In the genomic region with DNA sequence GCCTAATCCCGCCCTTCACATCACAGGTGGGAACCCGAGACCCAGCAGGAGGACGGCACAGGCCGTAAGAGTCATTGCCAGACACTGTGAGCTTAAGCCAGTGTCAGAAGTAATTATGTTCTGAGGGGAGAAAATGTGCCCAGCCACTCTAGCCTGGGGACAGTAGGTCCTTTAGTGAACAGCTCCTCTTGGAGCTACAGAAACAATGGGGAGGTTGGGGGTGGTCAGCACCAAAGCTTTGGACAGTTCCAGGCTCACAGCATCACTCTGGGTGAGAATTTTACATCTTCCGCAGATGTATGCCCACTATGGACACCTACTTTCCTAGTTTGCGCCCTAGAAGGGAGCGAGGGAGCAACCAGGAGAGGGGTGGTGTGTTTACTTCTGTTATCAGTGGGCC, we compare ENCODE assay signal across 14 mouse cellular contexts.
DNase-seq lines count a peak whose midpoint lies in the region; ATAC-seq lines count a peak whose summit lies in the region.
"Had no signal": no experiment of that assay in that cellular context is flagged by ENCODE, and none has a peak within 500 bp of the region (broad histone marks: within the 10 kb centered on the region; RNA-seq: fewer than 3 reads in every experiment).

No protein-coding gene starts in this region.

- H3K4me1 ChIP-seq in heart, embryonic 11.5 days (ENCODE audit: control insufficient read depth, insufficient read depth, low read length): 0 out of 2 replicates have a peak, but pooled peaks cover 6% of the 10 kb centered on the region
- 0 out of 2 replicates have a peak, but pooled peaks cover 2% of the 10 kb centered on the region for H3K4me1 ChIP-seq in embryonic facial prominence, embryonic 10.5 days
- H3K4me1 ChIP-seq in midbrain, embryonic 14.5 days (ENCODE audit: control insufficient read depth, insufficient read depth, low read length): peaks cover 5% of the 10 kb centered on the region; the same call in 1 of the 2 replicates
- peaks cover 9% of the 10 kb centered on the region; the same call in 1 of the 2 replicates for H3K4me1 ChIP-seq in heart, embryonic 10.5 days
- H3K4me1 ChIP-seq: liver, embryonic 12.5 days; midbrain, embryonic 12.5 days had no signal

- WGBS in heart, embryonic 11.5 days (ENCODE audit: insufficient replicate concordance): 31% methylated on average over 7 of the region's 7 CpGs
- WGBS in embryonic facial prominence, embryonic 10.5 days: 33% methylated on average over 7 of the region's 7 CpGs
- 34% methylated on average over 7 of the region's 7 CpGs for WGBS in midbrain, embryonic 14.5 days
- WGBS in heart, embryonic 10.5 days: 27% methylated on average over 7 of the region's 7 CpGs

- no peak overlapping the region for H3K27ac ChIP-seq in heart, embryonic 11.5 days (ENCODE audit: low read depth, low read length)
- H3K27ac ChIP-seq in embryonic facial prominence, embryonic 10.5 days (replicated peaks): no peak overlapping the region
- H3K27ac ChIP-seq in midbrain, embryonic 14.5 days (replicated peaks; ENCODE audit: low read depth, low read length): no peak overlapping the region
- no peak overlapping the region for H3K27ac ChIP-seq in heart, embryonic 10.5 days
- H3K27ac ChIP-seq: liver, embryonic 12.5 days; midbrain, embryonic 12.5 days had no signal

- intact Hi-C loops in heart, postnatal 10 days (cut with DNase I): no loop called here

- no peaks in the 10 kb centered on the region for H3K36me3 ChIP-seq in heart, embryonic 11.5 days (ENCODE audit: control insufficient read depth, insufficient read depth, low read length)
- no peaks in the 10 kb centered on the region for H3K36me3 ChIP-seq in embryonic facial prominence, embryonic 10.5 days (replicated peaks)
- no peaks in the 10 kb centered on the region for H3K36me3 ChIP-seq in midbrain, embryonic 14.5 days (ENCODE audit: control insufficient read depth, insufficient read depth, low read length)
- no peaks in the 10 kb centered on the region for H3K36me3 ChIP-seq in heart, embryonic 10.5 days
- H3K36me3 ChIP-seq: liver, embryonic 12.5 days; midbrain, embryonic 12.5 days had no signal

- peak; percentile 47 to 48 for DNase-seq in heart, postnatal 10 days
- DNase-seq in ovary, postnatal 14 days (ENCODE audit: low spot score): peak; percentile 16
- DNase-seq in ovary, adult 18-20 months (ENCODE audit: low spot score): no peak
- peak; percentile 60 for DNase-seq in embryonic facial prominence, embryonic 10.5 days (ENCODE audit: low spot score)
- peak; percentile 21 for DNase-seq in yolk sac, embryonic 10.5 days (ENCODE audit: low spot score)
- no peak for DNase-seq in midbrain, embryonic 14.5 days
- no peak for DNase-seq in heart, embryonic 10.5 days (ENCODE audit: low spot score)
- DNase-seq: cerebellum, adult 11-12 months; layer of hippocampus, adult 9-11 months; thymus, postnatal 36 days had no signal

- H3K4me2 ChIP-seq in heart, embryonic 11.5 days: no peak overlapping the region
- H3K4me2 ChIP-seq in midbrain, embryonic 14.5 days (ENCODE audit: low read length): no peak overlapping the region
- H3K4me2 ChIP-seq: liver, embryonic 12.5 days; midbrain, embryonic 12.5 days had no signal

- ATAC-seq in heart, embryonic 11.5 days (replicated peaks; ENCODE audit: insufficient number of reproducible peaks, low FRiP score, low TSS enrichment): no peak
- ATAC-seq in midbrain, embryonic 14.5 days (ENCODE audit: low FRiP score, low TSS enrichment): no peak
- ATAC-seq: inflammation-experienced regulatory T-cells, adult 6 months; liver, embryonic 12.5 days had no signal

- no peak overlapping the region for H3K9ac ChIP-seq in heart, embryonic 11.5 days (ENCODE audit: low read depth, low read length)
- H3K9ac ChIP-seq in midbrain, embryonic 14.5 days (replicated peaks; ENCODE audit: low read length): no peak overlapping the region
- H3K9ac ChIP-seq: liver, embryonic 12.5 days; midbrain, embryonic 12.5 days had no signal

- H3K4me3 ChIP-seq in heart, embryonic 11.5 days (ENCODE audit: low read depth, low read length): no peak overlapping the region
- no peak overlapping the region for H3K4me3 ChIP-seq in embryonic facial prominence, embryonic 10.5 days
- no peak overlapping the region for H3K4me3 ChIP-seq in midbrain, embryonic 14.5 days (replicated peaks; ENCODE audit: low read depth, low read length)
- H3K4me3 ChIP-seq in heart, embryonic 10.5 days: no peak overlapping the region
- H3K4me3 ChIP-seq: liver, embryonic 12.5 days; midbrain, embryonic 12.5 days had no signal

- H3K9me3 ChIP-seq in heart, embryonic 11.5 days (replicated peaks; ENCODE audit: control insufficient read depth, low read length): no peaks in the 10 kb centered on the region
- no peaks in the 10 kb centered on the region for H3K9me3 ChIP-seq in embryonic facial prominence, embryonic 10.5 days
- no peaks in the 10 kb centered on the region for H3K9me3 ChIP-seq in midbrain, embryonic 14.5 days (ENCODE audit: control insufficient read depth, low read length)
- H3K9me3 ChIP-seq in heart, embryonic 10.5 days: no peaks in the 10 kb centered on the region
- H3K9me3 ChIP-seq: liver, embryonic 12.5 days; midbrain, embryonic 12.5 days had no signal

- H3K27me3 ChIP-seq in heart, embryonic 11.5 days (ENCODE audit: control insufficient read depth, insufficient read depth, low read length): no peaks in the 10 kb centered on the region
- 0 out of 2 replicates have a peak, but pooled peaks cover 4% of the 10 kb centered on the region for H3K27me3 ChIP-seq in embryonic facial prominence, embryonic 10.5 days (replicated peaks; ENCODE audit: low read depth, poor library complexity, severe bottlenecking)
- H3K27me3 ChIP-seq in midbrain, embryonic 14.5 days (ENCODE audit: control insufficient read depth, insufficient read depth, low read length): no peaks in the 10 kb centered on the region
- H3K27me3 ChIP-seq in heart, embryonic 10.5 days (ENCODE audit: insufficient read depth, poor library complexity, severe bottlenecking): peaks cover 20% of the 10 kb centered on the region
- H3K27me3 ChIP-seq: midbrain, embryonic 12.5 days had no signal

Comparison
In these comparisons a context has a peak if more than half of its experiments do, and no peak if none do; other contexts are left out.
1. DNase-seq: peak in heart, postnatal 10 days (2 of 2), ovary, postnatal 14 days (single experiment), embryonic facial prominence, embryonic 10.5 days (single experiment) and yolk sac, embryonic 10.5 days (single experiment); none in ovary, adult 18-20 months (single experiment), midbrain, embryonic 14.5 days (single experiment) and heart, embryonic 10.5 days (single experiment).